Mouse (Mus musculus) liver, adult 2 months (tissue): ENCODE data around the gene Kctd7.

Source experiments
- CTCF ChIP-seq: fragments of 200-500 bp; IDR thresholded peaks from 2 replicates; pipeline ENCODE4 v1.5.1; 2011; ENCODE audit warnings: low read depth, low read length, control low read depth
- POLR2A ChIP-seq: fragments of 200-500 bp; IDR thresholded peaks from 2 replicates; pipeline ENCODE4 v1.6.1; 2011; ENCODE audit warnings: low read length, control low read depth; ENCODE audit not compliant: insufficient read depth; ENCODE audit errors: extremely low read depth

DNA sequence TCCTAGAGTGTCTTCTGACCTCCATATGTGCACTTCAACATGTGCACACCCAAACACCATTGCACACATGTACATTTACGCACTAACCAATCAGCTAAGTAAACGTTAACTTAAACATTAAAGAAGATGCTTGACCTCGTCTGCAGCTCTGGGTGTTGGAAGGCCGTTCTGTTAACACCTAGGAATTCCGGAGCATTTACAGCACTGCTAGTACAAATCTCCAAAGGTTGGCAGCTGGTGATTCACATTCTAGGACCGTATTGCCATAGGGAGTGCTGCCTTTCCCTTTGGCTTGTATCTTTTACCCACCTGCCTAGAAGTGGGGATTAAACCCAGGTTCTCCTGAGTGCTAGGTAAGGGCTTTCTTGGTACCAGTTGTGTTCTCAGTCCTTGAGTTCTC, 47.2 kb downstream of the Kctd7 start:
- TF ChIP-seq CTCF (no peak), POLR2A (no peak)
